In the genomic region with DNA sequence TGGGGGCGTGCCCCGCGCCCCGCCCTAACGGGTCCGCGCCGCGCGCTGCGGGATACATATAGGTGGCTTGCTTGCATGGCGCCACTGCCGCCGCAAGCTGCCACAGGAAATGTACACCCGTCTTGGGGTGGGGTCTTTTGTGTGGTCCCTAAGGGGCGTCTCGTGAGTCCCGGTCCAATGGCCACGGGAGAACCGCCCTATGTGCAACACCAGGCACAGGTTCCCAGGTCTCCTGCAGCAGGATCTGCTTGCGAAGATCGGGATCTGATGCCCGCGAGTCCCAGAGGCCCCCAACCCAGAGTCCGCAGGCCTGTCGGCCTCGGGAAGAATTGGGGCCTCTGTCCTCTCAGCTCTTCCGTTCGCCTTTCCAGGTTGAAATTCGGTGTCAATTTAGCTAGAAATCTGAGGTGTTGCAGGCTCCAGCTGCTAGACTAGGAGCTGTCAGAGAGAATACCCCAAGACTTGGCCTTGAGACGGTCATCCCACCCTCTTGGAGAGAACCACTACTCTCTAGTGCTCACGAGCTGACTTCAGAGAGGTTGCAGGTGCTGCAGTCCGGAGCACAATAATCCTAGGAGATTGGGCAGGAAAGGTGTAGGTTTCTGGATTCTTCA, we compare ENCODE assay signal across 8 mouse cellular contexts. TPM values are rescaled to one million over a fixed set of nuclear protein-coding genes. Genes with fewer than 3 reads are reported as not detected.
A peak's percentile ranks its signal among the peaks of the same experiment; 100 is the strongest.
DNase-seq lines count a peak whose midpoint lies in the region; ATAC-seq and TF ChIP-seq lines count a peak whose summit lies in the region.

No protein-coding gene starts in this region.

- H3K36me3 ChIP-seq in heart, embryonic 10.5 days = no peaks in the 10 kb centered on the region
- no peaks in the 10 kb centered on the region for H3K36me3 ChIP-seq in liver, embryonic 12.5 days

- ATAC-seq in liver, embryonic 12.5 days = 0 out of 2 replicates have a peak, but pooled peaks have one; percentile 2

- peak overlapping the region; percentile 95 for H3K27ac ChIP-seq in heart, embryonic 10.5 days
- H3K27ac ChIP-seq in embryonic fibroblast, embryonic 13.5 days (ENCODE audit: insufficient read depth, low read length) = no peak overlapping the region
- H3K27ac ChIP-seq in liver, embryonic 12.5 days = peak overlapping the region; percentile 85

- DNase-seq in heart, embryonic 10.5 days (ENCODE audit: low spot score) = no peak
- no peak for DNase-seq in heart, postnatal 25 days (ENCODE audit: low spot score)
- DNase-seq in 416B (ENCODE audit: low read depth) = peak; percentile 23
- no peak for DNase-seq in right cerebral cortex, postnatal 4 days
- DNase-seq in cerebellum, adult 8-10 months = no peak
- no peak for DNase-seq in thymus, postnatal 10 days (ENCODE audit: low spot score in 2 of 2)

- peak overlapping the region; percentile 92 for H3K9ac ChIP-seq in liver, embryonic 12.5 days

- peak; percentile 41; the same call in 1 of the 2 replicates for TF ChIP-seq POLR2A in embryonic fibroblast, embryonic 13.5 days (IDR thresholded peaks at IDR 0.05; ENCODE audit: low read depth, low read length)

- intact Hi-C loops in heart, postnatal 25 days (cut with DNase I) = no loop called here

- H3K9me3 ChIP-seq in heart, embryonic 10.5 days = no peaks in the 10 kb centered on the region
- H3K9me3 ChIP-seq in liver, embryonic 12.5 days (replicated peaks) = no peaks in the 10 kb centered on the region

- H3K27me3 ChIP-seq in heart, embryonic 10.5 days (ENCODE audit: insufficient read depth, poor library complexity, severe bottlenecking) = no peaks in the 10 kb centered on the region
- H3K27me3 ChIP-seq in liver, embryonic 12.5 days (replicated peaks) = no peaks in the 10 kb centered on the region

- peak overlapping the region; percentile 89 for H3K4me3 ChIP-seq in heart, embryonic 10.5 days
- H3K4me3 ChIP-seq in embryonic fibroblast, embryonic 13.5 days (ENCODE audit: insufficient read depth, low read length) = peak overlapping the region; percentile 61
- H3K4me3 ChIP-seq in liver, embryonic 12.5 days = peak overlapping the region; percentile 84

- 3% methylated on average over 33 of the region's 33 CpGs for WGBS in heart, embryonic 10.5 days
- WGBS in liver, embryonic 12.5 days (ENCODE audit: insufficient replicate concordance) = 5% methylated on average over 33 of the region's 33 CpGs

- peaks cover 30% of the 10 kb centered on the region for H3K4me1 ChIP-seq in heart, embryonic 10.5 days
- peaks cover 6% of the 10 kb centered on the region for H3K4me1 ChIP-seq in embryonic fibroblast, embryonic 13.5 days (ENCODE audit: control insufficient read depth, insufficient read depth, low read length)
- peaks cover 76% of the 10 kb centered on the region for H3K4me1 ChIP-seq in liver, embryonic 12.5 days

- no peak for TF ChIP-seq CTCF in embryonic fibroblast, embryonic 13.5 days (IDR thresholded peaks at IDR 0.05; ENCODE audit: borderline replicate concordance, insufficient read depth, low read length)

- H3K4me2 ChIP-seq in liver, embryonic 12.5 days = peak overlapping the region; percentile 98

RNA-seq across cellular contexts. Expression of gene Rnf34, which starts 50.8 kb away (rescaled TPM):
- polyA plus RNA-seq in heart, embryonic 10.5 days (2016; fragmentation: Nextera tagmentation; extraction: Ambion mirVana) = 33.6 and 35.3 TPM in 2 replicates
- 10 to 100 TPM; 24.0 to 28.2 TPM for total RNA-seq in heart, postnatal 25 days (2021)
- 28.2 and 32.7 TPM in 2 replicates for polyA plus RNA-seq in embryonic fibroblast, embryonic 13.5 days (2011; ENCODE audit: insufficient read length, low read depth, missing spikeins)
- 14.4 and 14.9 TPM in 2 replicates for polyA plus RNA-seq in liver, embryonic 12.5 days (2016; fragmentation: Nextera tagmentation; extraction: Ambion mirVana)
